Mouse (Mus musculus) limb, embryonic 15.5 days (tissue): ENCODE measurements around the gene Elfn2. TPM values are rescaled to one million over a fixed set of nuclear protein-coding genes. Genes with fewer than 3 reads are reported as not detected.

Source experiments
- ATAC-seq: fragments of 200-750 bp; cut with Nextera tagmentation; 2 replicates; pipeline ENCODE4 v1.8.0; 2017; ENCODE audit warnings: low read depth, moderate TSS enrichment; ENCODE audit not compliant: insufficient number of reproducible peaks, low FRiP score, low TSS enrichment
- H3K27ac ChIP-seq: fragments of 300-500 bp; sonication (generic); 2 replicates; pipeline ENCODE4 v1.5.1; 2015; ENCODE audit warnings: moderate library complexity, mild to moderate bottlenecking, inconsistent platforms
- H3K27me3 ChIP-seq: fragments of 300-500 bp; sonication (generic); 2 replicates; pipeline ENCODE4 v1.6.1; 2015; ENCODE audit warnings: inconsistent platforms
- H3K36me3 ChIP-seq: fragments of 300-500 bp; sonication (generic); 2 replicates; pipeline ENCODE4 v1.6.1; 2015; ENCODE audit warnings: inconsistent platforms
- H3K4me1 ChIP-seq: fragments of 300-500 bp; sonication (generic); 2 replicates; pipeline ENCODE4 v1.6.1; 2015; ENCODE audit warnings: inconsistent platforms
- H3K4me2 ChIP-seq: fragments of 300-500 bp; sonication (generic); 2 replicates; pipeline ENCODE4 v1.6.1; 2015; ENCODE audit warnings: mild to moderate bottlenecking, inconsistent platforms
- H3K4me3 ChIP-seq: fragments of 300-500 bp; sonication (generic); 2 replicates; pipeline ENCODE4 v1.5.1; 2015; ENCODE audit warnings: mild to moderate bottlenecking, inconsistent platforms
- H3K9ac ChIP-seq: fragments of 300-500 bp; sonication (generic); 2 replicates; pipeline ENCODE4 v1.6.1; 2015; ENCODE audit warnings: inconsistent platforms
- H3K9me3 ChIP-seq: fragments of 300-500 bp; sonication (generic); 2 replicates; pipeline ENCODE4 v1.6.1; 2016; ENCODE audit warnings: inconsistent platforms
- WGBS: fragments of 180-500 bp; shearing (Covaris S2); methylation state at CpG from one replicate; pipeline ENCODE4 v1.1.7; 2015; 5-methylcytosine and 5-hydroxymethylcytosine counted together
- polyA plus RNA-seq: library from polyadenylated mRNA; unstranded; fragments of >200 nt; fragmentation: Nextera tagmentation; extraction: Ambion mirVana; gene quantifications from 2 replicates; pipeline ENCODE4 v1.2.1, GENCODE M21; 2015

The Elfn2 gene
- polyA plus RNA-seq, 1 experiment from 2014 or later, result 0.05 TPM

DNA sequence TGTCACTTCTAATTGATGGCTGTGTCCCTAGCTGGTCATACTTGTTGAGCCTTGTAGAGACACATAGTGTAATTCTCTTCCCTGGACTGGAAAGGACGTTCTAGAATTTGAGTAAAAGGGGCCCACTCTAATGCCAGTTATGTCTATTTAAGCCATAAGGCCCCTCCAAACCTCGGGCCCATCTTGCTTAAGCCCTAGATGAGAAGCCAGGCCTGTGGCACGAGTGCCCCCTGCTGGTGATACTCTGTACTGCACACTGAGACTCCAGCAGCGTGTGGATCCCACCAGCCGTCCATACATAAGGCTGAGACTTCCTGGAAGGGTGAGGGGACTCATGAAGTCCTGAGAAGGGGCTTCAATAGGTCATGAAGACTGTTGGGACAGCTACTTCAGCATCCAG, 25.6 kb upstream of the Elfn2 start:
- Histone ChIP-seq H3K9me3 (no peaks in the 10 kb centered on the region), H3K27me3 (no peaks in the 10 kb centered on the region), H3K4me1 (no peaks in the 10 kb centered on the region), H3K4me3 (no peak overlapping the region), H3K27ac (no peak overlapping the region), H3K36me3 (no peaks in the 10 kb centered on the region), H3K4me2 (no peak overlapping the region), H3K9ac (no peak overlapping the region)
- ATAC-seq, result no peak
- WGBS, result under 1% methylated on average over 5 of the region's 5 CpGs

- ATAC-seq, result no peak
- Histone ChIP-seq H3K9ac (no peak overlapping the region), H3K27me3 (peaks cover 2% of the 10 kb centered on the region; the same call in 1 of the 2 replicates), H3K27ac (no peak overlapping the region), H3K4me2 (no peak overlapping the region), H3K9me3 (no peaks in the 10 kb centered on the region), H3K36me3 (no peaks in the 10 kb centered on the region), H3K4me3 (no peak overlapping the region), H3K4me1 (no peaks in the 10 kb centered on the region)
- 88% methylated on average over 9 of the region's 10 CpGs for WGBS
These were observed 24.3 kb upstream of the Elfn2 start for GRCm38 (mm10) chr15:78742831-78743230.

- no peak for ATAC-seq
- no peak overlapping the region for H3K27ac ChIP-seq
- no peaks in the 10 kb centered on the region for H3K9me3 ChIP-seq
These were observed 22.1 kb upstream of the Elfn2 start for GRCm38 (mm10) chr15:78740662-78741061.

DNA sequence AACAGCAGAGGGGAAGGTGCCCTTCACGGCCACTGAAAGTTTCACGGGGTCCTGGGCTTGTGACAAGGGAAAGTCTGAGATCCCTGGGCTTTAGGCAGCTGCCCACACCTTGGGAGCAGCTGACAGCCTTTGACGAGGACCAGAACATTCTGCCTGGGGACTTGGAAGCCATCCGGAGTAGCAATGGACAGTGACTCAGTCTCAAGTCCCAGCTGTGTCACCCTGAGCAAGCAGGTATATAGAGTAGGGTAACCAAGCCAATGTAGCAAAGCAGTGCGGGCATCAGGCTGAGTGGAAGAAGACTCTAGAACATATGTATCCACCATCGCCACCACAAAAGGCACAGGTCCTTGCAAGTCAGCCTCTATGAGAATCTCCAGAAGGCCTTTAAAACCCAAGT, 18.6 kb upstream of the Elfn2 start:
- H3K4me3 ChIP-seq, result no peak overlapping the region
- no peak overlapping the region for H3K9ac ChIP-seq
- peaks cover 4% of the 10 kb centered on the region; the same call in 1 of the 2 replicates for H3K4me1 ChIP-seq
- no peaks in the 10 kb centered on the region for H3K9me3 ChIP-seq
- WGBS, result 42% methylated on average over 6 of the region's 6 CpGs
- H3K4me2 ChIP-seq, result no peak overlapping the region
- H3K36me3 ChIP-seq, result no peaks in the 10 kb centered on the region
- ATAC-seq, result no peak
- H3K27me3 ChIP-seq, result peaks cover 38% of the 10 kb centered on the region
- H3K27ac ChIP-seq, result no peak overlapping the region

More at GRCm38 (mm10) chr15:78740662-78741061, 22.1 kb upstream of the Elfn2 start:
- no peak overlapping the region for H3K9ac ChIP-seq
- no peak overlapping the region for H3K4me2 ChIP-seq
- no peak overlapping the region for H3K4me3 ChIP-seq
- no peaks in the 10 kb centered on the region for H3K36me3 ChIP-seq
- H3K27me3 ChIP-seq, result peaks cover 23% of the 10 kb centered on the region
- peaks cover 4% of the 10 kb centered on the region; the same call in 1 of the 2 replicates for H3K4me1 ChIP-seq
- WGBS, result 39% methylated on average over 12 of the region's 12 CpGs

GRCm38 (mm10) chr15:78736681-78737100, 18.1 kb upstream of the Elfn2 start:
- Histone ChIP-seq H3K4me3 (no peak overlapping the region), H3K27ac (no peak overlapping the region), H3K4me2 (no peak overlapping the region), H3K36me3 (no peaks in the 10 kb centered on the region), H3K9ac (no peak overlapping the region), H3K27me3 (peaks cover 38% of the 10 kb centered on the region), H3K4me1 (peaks cover 4% of the 10 kb centered on the region; the same call in 1 of the 2 replicates), H3K9me3 (no peaks in the 10 kb centered on the region)
- ATAC-seq, result no peak
- 9% methylated on average over 7 of the region's 7 CpGs for WGBS

- H3K27ac ChIP-seq, result no peak overlapping the region
- 51% methylated on average over 3 of the region's 3 CpGs for WGBS
- H3K27me3 ChIP-seq, result peaks cover 38% of the 10 kb centered on the region
- H3K9ac ChIP-seq, result no peak overlapping the region
- peaks cover 4% of the 10 kb centered on the region; the same call in 1 of the 2 replicates for H3K4me1 ChIP-seq
- no peak overlapping the region for H3K4me2 ChIP-seq
- ATAC-seq, result no peak
- no peaks in the 10 kb centered on the region for H3K9me3 ChIP-seq
- no peaks in the 10 kb centered on the region for H3K36me3 ChIP-seq
- H3K4me3 ChIP-seq, result no peak overlapping the region
These were observed 17.6 kb upstream of the Elfn2 start for GRCm38 (mm10) chr15:78736181-78736579.

DNA sequence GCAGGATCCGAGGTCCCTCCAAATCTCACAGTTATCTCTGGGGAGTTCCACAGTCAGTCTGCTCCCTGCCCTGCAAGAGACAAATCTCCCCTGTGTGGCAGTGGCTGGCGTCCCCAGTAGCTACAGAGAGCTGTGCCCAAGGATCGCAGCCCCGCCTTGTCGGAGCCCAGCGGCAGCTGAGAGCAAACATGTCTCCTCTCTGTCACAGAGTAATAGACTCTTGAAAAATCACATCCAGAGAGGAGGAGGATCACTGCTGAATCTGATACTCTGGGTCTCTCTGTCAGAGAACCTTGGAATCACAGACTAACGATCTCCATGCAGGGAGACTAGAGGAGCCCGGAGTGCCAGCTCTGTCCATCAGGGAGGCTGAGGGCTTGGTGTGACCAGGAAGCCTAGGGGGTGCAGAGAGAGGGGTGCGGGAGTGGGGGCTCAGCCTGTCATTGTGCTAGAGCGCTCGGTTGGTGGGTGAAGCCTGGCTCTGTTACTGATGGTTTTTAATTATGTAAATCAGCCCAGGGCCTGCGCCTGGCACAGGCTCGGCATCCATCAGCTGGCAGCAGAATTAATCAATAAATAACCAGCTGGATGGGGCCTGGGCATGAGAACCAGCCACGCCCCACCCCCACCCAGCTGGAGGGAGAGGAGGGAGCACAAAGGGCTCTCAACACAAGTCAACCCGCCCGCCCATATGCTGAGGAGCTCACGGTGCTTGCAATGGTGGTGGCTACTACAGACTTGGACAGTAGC, 17.0 kb upstream of the Elfn2 start:
- peaks cover 38% of the 10 kb centered on the region for H3K27me3 ChIP-seq
- no peak overlapping the region for H3K4me3 ChIP-seq
- H3K4me1 ChIP-seq, result peaks cover 4% of the 10 kb centered on the region; the same call in 1 of the 2 replicates
- WGBS, result 31% methylated on average over 17 of the region's 17 CpGs
- ATAC-seq, result no peak
- no peak overlapping the region for H3K27ac ChIP-seq
- no peaks in the 10 kb centered on the region for H3K9me3 ChIP-seq
- H3K36me3 ChIP-seq, result no peaks in the 10 kb centered on the region
- no peak overlapping the region for H3K4me2 ChIP-seq
- H3K9ac ChIP-seq, result no peak overlapping the region

- ATAC-seq, result no peak
- peaks cover 1% of the 10 kb centered on the region; the same call in 1 of the 2 replicates for H3K4me1 ChIP-seq
- no peak overlapping the region for H3K27ac ChIP-seq
- 56% methylated on average over 4 of the region's 4 CpGs for WGBS
- no peaks in the 10 kb centered on the region for H3K36me3 ChIP-seq
- no peaks in the 10 kb centered on the region for H3K9me3 ChIP-seq
- no peak overlapping the region for H3K4me2 ChIP-seq
- H3K4me3 ChIP-seq, result no peak overlapping the region
- H3K9ac ChIP-seq, result no peak overlapping the region
- peaks cover 26% of the 10 kb centered on the region for H3K27me3 ChIP-seq
These were observed 13.3 kb upstream of the Elfn2 start for GRCm38 (mm10) chr15:78731830-78732229.

GRCm38 (mm10) chr15:78730315-78731049, 11.9 kb upstream of the Elfn2 start:
- H3K27me3 ChIP-seq, result peaks cover 23% of the 10 kb centered on the region
- H3K4me2 ChIP-seq, result no peak overlapping the region
- no peaks in the 10 kb centered on the region for H3K9me3 ChIP-seq
- 83% methylated on average over 12 of the region's 12 CpGs for WGBS
- no peak for ATAC-seq
- H3K36me3 ChIP-seq, result no peaks in the 10 kb centered on the region
- no peaks in the 10 kb centered on the region for H3K4me1 ChIP-seq
- no peak overlapping the region for H3K9ac ChIP-seq
- no peak overlapping the region for H3K4me3 ChIP-seq
- H3K27ac ChIP-seq, result no peak overlapping the region

- H3K9me3 ChIP-seq, result no peaks in the 10 kb centered on the region
- ATAC-seq, result no peak
- WGBS, result 32% methylated on average over 7 of the region's 7 CpGs
- peaks cover 39% of the 10 kb centered on the region for H3K27me3 ChIP-seq
- no peak overlapping the region for H3K27ac ChIP-seq
- no peaks in the 10 kb centered on the region for H3K4me1 ChIP-seq
- H3K4me3 ChIP-seq, result no peak overlapping the region
- no peaks in the 10 kb centered on the region for H3K36me3 ChIP-seq
- no peak overlapping the region for H3K4me2 ChIP-seq
- no peak overlapping the region for H3K9ac ChIP-seq
These were observed 8.1 kb upstream of the Elfn2 start for GRCm38 (mm10) chr15:78726697-78727096.

DNA sequence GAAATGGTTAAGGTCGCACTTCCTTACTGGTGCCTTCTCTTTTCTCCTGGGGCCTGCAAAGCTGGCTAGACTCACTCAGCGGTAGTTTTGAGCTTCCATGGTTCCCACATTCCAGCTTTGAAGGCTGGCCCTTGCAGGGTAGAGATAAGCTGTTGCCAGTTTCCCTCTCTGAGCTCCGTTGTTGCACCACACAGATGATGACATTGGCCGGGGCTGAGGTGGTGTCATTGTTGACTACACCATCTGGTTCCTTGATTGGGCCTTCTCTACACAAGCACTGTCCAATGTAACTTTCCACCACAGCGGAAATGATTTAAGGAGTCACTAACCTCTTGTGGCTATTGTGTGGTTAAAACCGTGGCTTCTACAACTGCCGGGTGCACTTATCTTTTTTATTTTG, 2.0 kb upstream of the Elfn2 start:
- H3K4me1 ChIP-seq, result peaks cover 23% of the 10 kb centered on the region
- no peak overlapping the region for H3K27ac ChIP-seq
- ATAC-seq, result no peak
- no peaks in the 10 kb centered on the region for H3K9me3 ChIP-seq
- no peak overlapping the region for H3K4me2 ChIP-seq
- H3K36me3 ChIP-seq, result no peaks in the 10 kb centered on the region
- WGBS, result 73% methylated on average over 7 of the region's 7 CpGs
- H3K4me3 ChIP-seq, result no peak overlapping the region
- H3K9ac ChIP-seq, result no peak overlapping the region
- H3K27me3 ChIP-seq, result peaks cover 85% of the 10 kb centered on the region

DNA sequence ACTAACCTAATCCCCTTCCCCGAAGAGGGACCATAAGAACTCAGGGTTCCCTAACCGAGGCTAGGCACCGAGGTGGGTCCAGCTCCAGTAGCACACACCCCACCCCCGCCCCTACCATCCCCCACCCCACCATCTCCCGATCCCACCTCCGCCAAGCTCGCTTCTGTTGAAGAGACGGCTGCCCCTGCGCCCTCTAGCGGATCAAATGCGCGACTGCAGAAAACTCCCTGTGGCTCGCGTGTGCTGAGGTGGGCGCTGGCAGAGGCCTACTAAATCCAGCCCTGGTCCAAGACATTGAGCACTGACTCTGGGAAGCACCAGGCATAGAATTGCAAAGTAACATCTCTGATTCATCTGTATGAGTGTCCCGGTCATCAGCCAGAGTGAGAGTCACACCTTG, 1.5 kb upstream of the Elfn2 start:
- H3K27me3 ChIP-seq, result peaks cover 86% of the 10 kb centered on the region
- no peak overlapping the region for H3K9ac ChIP-seq
- no peak overlapping the region for H3K27ac ChIP-seq
- ATAC-seq, result no peak
- no peaks in the 10 kb centered on the region for H3K36me3 ChIP-seq
- H3K4me1 ChIP-seq, result peaks cover 23% of the 10 kb centered on the region
- H3K9me3 ChIP-seq, result no peaks in the 10 kb centered on the region
- WGBS, result 3% methylated on average over 16 of the region's 16 CpGs
- no peak overlapping the region for H3K4me3 ChIP-seq
- H3K4me2 ChIP-seq, result no peak overlapping the region
